Mouse (Mus musculus) hindbrain, embryonic 10.5 days (tissue): ENCODE measurements around the gene Gm4792. TPM values are rescaled to one million over a fixed set of nuclear protein-coding genes. Genes with fewer than 3 reads are reported as not detected.

Experiments
- DNase-seq: peaks from one replicate; pipeline ENCODE4 v3.0.0-alpha.2; 2017; ENCODE audit warnings: low spot score
- H3K27ac ChIP-seq: fragments of 300-500 bp; sonication (generic); 2 replicates; pipeline ENCODE4 v1.5.1; 2016; ENCODE audit warnings: mild to moderate bottlenecking, moderate library complexity
- H3K27me3 ChIP-seq: fragments of 300-500 bp; sonication (generic); 2 replicates; pipeline ENCODE4 v1.6.1; 2016; ENCODE audit warnings: mild to moderate bottlenecking; ENCODE audit not compliant: poor library complexity, insufficient read depth, severe bottlenecking
- H3K36me3 ChIP-seq: fragments of 300-500 bp; sonication (generic); 2 replicates; pipeline ENCODE4 v1.6.1; 2016; ENCODE audit warnings: mild to moderate bottlenecking, moderate library complexity
- H3K4me1 ChIP-seq: fragments of 300-500 bp; sonication (generic); replicated peaks from 2 replicates; pipeline ENCODE4 v1.6.1; 2016; ENCODE audit warnings: mild to moderate bottlenecking
- H3K4me3 ChIP-seq: fragments of 300-500 bp; sonication (generic); 2 replicates; pipeline ENCODE4 v1.5.1; 2016; ENCODE audit warnings: mild to moderate bottlenecking, moderate library complexity
- H3K9me3 ChIP-seq: fragments of 300-500 bp; sonication (generic); 2 replicates; pipeline ENCODE4 v1.6.1; 2016; ENCODE audit warnings: mild to moderate bottlenecking, moderate library complexity
- whole genome bisulfite sequencing: fragments of 180-500 bp; shearing (Covaris S2); methylation state at CpG from one replicate; pipeline ENCODE4 v1.1.7; 2016; 5-methylcytosine and 5-hydroxymethylcytosine counted together
- polyA plus RNA-seq: library from polyadenylated mRNA; unstranded; fragments of >200 nt; fragmentation: Nextera tagmentation; extraction: Ambion mirVana; gene quantifications from 2 replicates; pipeline ENCODE4 v1.2.1, GENCODE M21; 2016

Gm4792 gene
- polyA plus RNA-seq, 1 experiment from 2014 or later: 0.42 TPM

- no peaks in the 10 kb centered on the region for H3K4me1 ChIP-seq
- WGBS: 87% methylated on average over 16 of the region's 16 CpGs
- no peak overlapping the region for H3K27ac ChIP-seq
- H3K36me3 ChIP-seq: no peaks in the 10 kb centered on the region
- no peaks in the 10 kb centered on the region for H3K9me3 ChIP-seq
- H3K4me3 ChIP-seq: no peak overlapping the region
- no peak for DNase-seq
- no peaks in the 10 kb centered on the region for H3K27me3 ChIP-seq
These were observed 34.0 kb upstream of the Gm4792 start for GRCm38 (mm10) chr10:94332358-94333137.

GRCm38 (mm10) chr10:94329962-94330361 is 31.5 kb upstream of the Gm4792 start:
- no peaks in the 10 kb centered on the region for H3K27me3 ChIP-seq
- 69% methylated on average over 5 of the region's 5 CpGs for WGBS
- no peak overlapping the region for H3K4me3 ChIP-seq
- no peaks in the 10 kb centered on the region for H3K4me1 ChIP-seq
- H3K36me3 ChIP-seq: no peaks in the 10 kb centered on the region
- H3K27ac ChIP-seq: no peak overlapping the region
- no peak for DNase-seq
- H3K9me3 ChIP-seq: peaks cover 6% of the 10 kb centered on the region; the same call in 1 of the 2 replicates

GRCm38 (mm10) chr10:94318574-94318973 is 20.1 kb upstream of the Gm4792 start:
- 46% methylated on average over 4 of the region's 4 CpGs for WGBS
- Histone ChIP-seq H3K4me3 (no peak overlapping the region), H3K36me3 (no peaks in the 10 kb centered on the region), H3K27me3 (peaks cover under 1% of the 10 kb centered on the region; the same call in 1 of the 2 replicates), H3K4me1 (peaks cover 18% of the 10 kb centered on the region), H3K9me3 (no peaks in the 10 kb centered on the region), H3K27ac (no peak overlapping the region)
- DNase-seq: no peak

- Histone ChIP-seq H3K4me3 (no peak overlapping the region), H3K27ac (no peak overlapping the region), H3K9me3 (peaks cover 7% of the 10 kb centered on the region), H3K36me3 (no peaks in the 10 kb centered on the region), H3K27me3 (peaks cover 35% of the 10 kb centered on the region), H3K4me1 (peaks cover 29% of the 10 kb centered on the region)
- DNase-seq: no peak
- WGBS: 85% methylated on average over 4 of the region's 4 CpGs
These were observed 14.6 kb upstream of the Gm4792 start for GRCm38 (mm10) chr10:94313146-94313545.

GRCm38 (mm10) chr10:94312007-94312715 is 13.7 kb upstream of the Gm4792 start:
- H3K9me3 ChIP-seq: peaks cover 7% of the 10 kb centered on the region
- peak overlapping the region; percentile 63 for H3K4me3 ChIP-seq
- peaks cover 35% of the 10 kb centered on the region for H3K27me3 ChIP-seq
- H3K36me3 ChIP-seq: no peaks in the 10 kb centered on the region
- peak overlapping the region; percentile 86 for H3K27ac ChIP-seq
- WGBS: under 1% methylated on average over 45 of the region's 45 CpGs
- peaks cover 26% of the 10 kb centered on the region for H3K4me1 ChIP-seq
- DNase-seq: peak; percentile 50

- H3K27ac ChIP-seq: peak within 1 kb of the TSS; percentile 86
- peaks cover 7% of the 10 kb centered on the region for H3K9me3 ChIP-seq
- H3K36me3 ChIP-seq: no peaks in the 10 kb centered on the region
- peaks cover 21% of the 10 kb centered on the region for H3K4me1 ChIP-seq
- DNase-seq: peak; percentile 55
- H3K27me3 ChIP-seq: peaks cover 35% of the 10 kb centered on the region
- WGBS: 3% methylated on average over 19 of the region's 19 CpGs
- H3K4me3 ChIP-seq: peak within 1 kb of the TSS; percentile 63
These were observed 13.1 kb upstream of the Gm4792 start, which contains the start of gene Tmcc3 for GRCm38 (mm10) chr10:94311511-94312006. Gene Tmcc3, plus strand, starts transcription at chr10:94311949.

- no peak for DNase-seq
- Histone ChIP-seq H3K27ac (no peak overlapping the region), H3K4me3 (no peak overlapping the region), H3K36me3 (no peaks in the 10 kb centered on the region), H3K27me3 (peaks cover 35% of the 10 kb centered on the region), H3K4me1 (peaks cover 17% of the 10 kb centered on the region), H3K9me3 (peaks cover 7% of the 10 kb centered on the region)
- WGBS: 62% methylated on average over 9 of the region's 9 CpGs
These were observed 12.2 kb upstream of the Gm4792 start for GRCm38 (mm10) chr10:94310499-94311267.

GRCm38 (mm10) chr10:94305526-94305925 is 7.0 kb upstream of the Gm4792 start:
- Histone ChIP-seq H3K9me3 (peaks cover 7% of the 10 kb centered on the region), H3K27me3 (peaks cover 5% of the 10 kb centered on the region; the same call in 1 of the 2 replicates), H3K4me3 (no peak overlapping the region), H3K4me1 (no peaks in the 10 kb centered on the region), H3K36me3 (no peaks in the 10 kb centered on the region), H3K27ac (no peak overlapping the region)
- no peak for DNase-seq
- WGBS: 64% methylated on average over 5 of the region's 5 CpGs

GRCm38 (mm10) chr10:94304064-94304657 is 5.7 kb upstream of the Gm4792 start:
- H3K27ac ChIP-seq: no peak overlapping the region
- H3K36me3 ChIP-seq: no peaks in the 10 kb centered on the region
- peaks cover 7% of the 10 kb centered on the region for H3K9me3 ChIP-seq
- no peak overlapping the region for H3K4me3 ChIP-seq
- 89% methylated on average over 9 of the region's 9 CpGs for WGBS
- H3K4me1 ChIP-seq: no peaks in the 10 kb centered on the region
- no peaks in the 10 kb centered on the region for H3K27me3 ChIP-seq
- DNase-seq: no peak

- H3K4me3 ChIP-seq: no peak overlapping the region
- WGBS: 95% methylated on average over 2 of the region's 2 CpGs
- H3K27me3 ChIP-seq: no peaks in the 10 kb centered on the region
- H3K9me3 ChIP-seq: no peaks in the 10 kb centered on the region
- no peak for DNase-seq
- peaks cover 30% of the 10 kb centered on the region for H3K4me1 ChIP-seq
- no peak overlapping the region for H3K27ac ChIP-seq
- no peaks in the 10 kb centered on the region for H3K36me3 ChIP-seq
These were observed 798 bp upstream of the Gm4792 start for GRCm38 (mm10) chr10:94299301-94299700.

- no peaks in the 10 kb centered on the region for H3K27me3 ChIP-seq
- H3K4me1 ChIP-seq: peaks cover 41% of the 10 kb centered on the region
- WGBS: 95% methylated on average over 5 of the region's 5 CpGs
- H3K4me3 ChIP-seq: no peak overlapping the region
- no peaks in the 10 kb centered on the region for H3K9me3 ChIP-seq
- H3K36me3 ChIP-seq: no peaks in the 10 kb centered on the region
- peak overlapping the region; percentile 85; the same call in 1 of the 2 replicates for H3K27ac ChIP-seq
- DNase-seq: no peak
These were observed 2.4 kb downstream of the Gm4792 start for GRCm38 (mm10) chr10:94295923-94296605.
